Mouse (Mus musculus) small intestine, adult 2 months (tissue): Measurements from ENCODE around the gene Crot.

Experiments used
- CTCF ChIP-seq: fragments of 200-500 bp; IDR thresholded peaks from 2 replicates; pipeline ENCODE4 v1.5.1; 2012; ENCODE audit warnings: low read depth, mild to moderate bottlenecking, control low read depth, inconsistent platforms, low read length, moderate library complexity, mixed read lengths; ENCODE audit not compliant: insufficient replicate concordance, insufficient read length; ENCODE audit errors: extremely low read depth
- POLR2A ChIP-seq: fragments of 200-500 bp; IDR thresholded peaks from 2 replicates; pipeline ENCODE4 v1.6.1; 2012; ENCODE audit warnings: low read depth, mild to moderate bottlenecking, control low read depth, inconsistent platforms, low read length, moderate library complexity

DNA sequence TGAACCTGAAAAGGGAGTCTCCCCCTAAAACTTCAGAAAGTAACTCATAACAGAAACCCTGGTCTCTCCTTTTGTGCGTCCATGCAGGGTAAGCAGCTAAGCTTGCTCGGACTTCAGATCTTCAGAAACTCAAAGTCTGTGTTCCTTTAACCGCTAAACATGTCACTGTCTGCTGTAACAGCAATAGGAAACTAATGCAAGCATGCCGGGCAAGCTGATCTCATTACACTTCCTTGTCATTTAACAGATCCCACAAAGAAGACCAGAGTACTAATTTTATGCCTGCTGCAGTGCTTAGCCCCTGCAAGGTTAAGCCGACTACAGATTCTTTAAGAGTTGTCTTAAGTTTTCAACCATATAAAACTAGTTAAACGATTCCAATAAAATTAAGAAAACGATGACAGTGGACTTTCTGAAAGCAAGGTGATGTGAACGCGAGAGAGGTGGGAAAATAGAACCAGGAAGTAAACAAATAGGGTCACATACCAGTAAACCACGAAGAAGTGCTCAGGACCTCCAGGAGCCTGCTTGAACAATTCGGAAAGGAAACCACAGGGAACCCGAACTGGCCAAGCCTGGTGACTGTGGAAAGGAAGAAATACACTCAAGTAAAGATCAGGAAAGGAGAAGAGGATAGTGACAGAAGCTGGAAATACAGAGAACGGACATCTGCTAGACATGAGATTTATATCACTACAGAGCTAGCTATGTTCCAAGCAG lies 998 bp downstream of the Crot start:
- no peak for TF ChIP-seq CTCF
- no peak for TF ChIP-seq POLR2A
